Mouse (Mus musculus): ENCODE data around the gene Xylb.

GRCm38 (mm10) chr9:119438065-119438464 lies 80.9 kb downstream of the Xylb start:
- TF ChIP-seq TAL1 (IDR thresholded peaks at IDR 0.05; ENCODE audit: low read length) (no peak), GATA1 (IDR thresholded peaks at IDR 0.05; ENCODE audit: low read length) (no peak)
